Mouse (Mus musculus) CH12.LX (cell line): ENCODE data around the gene Tspan9.

ENCODE experiments used
- CTCF ChIP-seq, 2 experiments: IDR thresholded peaks in 1 of 2; conservative IDR thresholded peaks in 1 of 2; 2 replicates each; pipeline ENCODE4 v1.5.1; 2011 to 2012; ENCODE audit warnings: low read depth in 2 of 2, low read length in 2 of 2, improper control_type of control experiment in 1 of 2, inconsistent platforms in 1 of 2, mild to moderate bottlenecking in 1 of 2, moderate library complexity in 1 of 2
- EP300 ChIP-seq: IDR thresholded peaks from 2 replicates; pipeline ENCODE4 v1.6.1; 2011; ENCODE audit warnings: low read length, improper control_type of control experiment
- TCF12 ChIP-seq: IDR thresholded peaks from 2 replicates; pipeline ENCODE4 v1.6.1; 2014; ENCODE audit warnings: low read depth, mild to moderate bottlenecking, inconsistent platforms, low read length, improper control_type of control experiment
- USF2 ChIP-seq: conservative IDR thresholded peaks from 2 replicates; pipeline ENCODE4 v1.6.1; 2011; ENCODE audit warnings: low read depth, low read length, improper control_type of control experiment
- ZC3H11A ChIP-seq: IDR thresholded peaks from 2 replicates; pipeline ENCODE4 v1.6.1; 2012; ENCODE audit warnings: low read depth, mild to moderate bottlenecking, inconsistent platforms, low read length, improper control_type of control experiment

DNA sequence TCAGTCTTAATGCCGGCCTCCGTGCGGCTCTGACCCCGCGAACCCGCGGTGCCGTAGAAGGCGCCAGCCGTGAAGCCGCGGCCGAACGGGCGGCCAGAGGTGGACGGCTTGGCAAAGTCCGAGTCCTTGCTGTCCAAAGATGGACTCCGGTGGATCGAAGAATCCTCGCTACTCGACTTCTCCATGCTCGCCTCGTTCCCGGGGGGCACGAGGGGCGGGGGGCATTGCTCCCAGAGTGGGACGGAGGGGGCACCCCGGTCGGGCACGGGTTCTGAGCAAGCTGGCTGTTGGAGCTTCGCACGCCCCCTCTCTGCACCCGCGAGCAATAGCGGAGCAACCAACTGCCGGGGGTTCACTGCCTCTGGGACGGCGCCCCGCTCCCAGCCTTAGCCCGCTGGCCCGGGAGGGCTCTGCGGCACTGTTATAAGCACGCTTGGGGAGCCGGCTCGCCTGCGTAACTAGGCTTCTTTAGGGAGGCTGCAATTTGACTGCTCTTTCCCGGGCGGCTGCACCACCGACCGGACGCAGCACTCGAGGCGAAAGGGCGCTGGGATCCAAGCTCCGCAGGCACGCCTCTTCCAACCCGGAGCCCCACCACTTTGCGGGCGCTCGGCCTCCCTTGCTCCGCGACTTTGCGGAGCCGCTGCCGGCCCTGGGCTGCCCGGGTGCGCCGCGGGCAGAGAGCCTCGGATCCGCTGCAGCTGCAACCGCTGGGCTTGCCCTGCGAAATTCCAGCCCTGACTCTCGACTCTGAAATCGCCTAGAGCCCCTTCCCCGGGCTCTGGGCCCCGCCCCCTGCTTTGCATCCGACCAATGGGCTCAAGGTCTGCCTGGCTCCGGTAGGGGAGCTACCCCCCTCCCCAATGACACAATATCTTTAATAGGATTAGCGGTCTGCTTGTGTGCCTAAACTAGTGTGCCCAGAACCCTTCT is 108.8 kb downstream of the Tspan9 start:
- TF ChIP-seq EP300 (no peak), CTCF (conservative IDR thresholded peaks at IDR 0.05 in 1 of 2, IDR thresholded peaks at IDR 0.05 in 1 of 2; ENCODE audit: low read depth in 2 of 2, low read length in 2 of 2) (no peak), ZC3H11A (no peak), USF2 (no peak), TCF12 (no peak)
